Mouse (Mus musculus) midbrain, embryonic 14.5 days (tissue): ENCODE data around the gene Ccl17. TPM values are rescaled to one million over a fixed set of nuclear protein-coding genes. Genes with fewer than 3 reads are reported as not detected.

Experiments used
- ATAC-seq: fragments of 200-750 bp; cut with Nextera tagmentation; 2 replicates; pipeline ENCODE4 v1.8.0; 2017; ENCODE audit warnings: moderate number of reproducible peaks, moderate library complexity; ENCODE audit not compliant: low FRiP score, low TSS enrichment
- DNase-seq: peaks from one replicate; pipeline ENCODE4 v3.0.0-alpha.2; 2015
- H3K27ac ChIP-seq: fragments of 300-500 bp; sonication (generic); replicated peaks from 2 replicates; pipeline ENCODE4 v1.5.1; 2014; ENCODE audit warnings: mild to moderate bottlenecking, low read depth, low read length, moderate library complexity
- H3K27me3 ChIP-seq: fragments of 300-500 bp; sonication (generic); 2 replicates; pipeline ENCODE4 v1.6.1; 2014; ENCODE audit warnings: low read length, control low read depth, mixed read lengths; ENCODE audit not compliant: control insufficient read depth, insufficient read depth
- H3K36me3 ChIP-seq: fragments of 300-500 bp; sonication (generic); 2 replicates; pipeline ENCODE4 v1.6.1; 2014; ENCODE audit warnings: low read length, control low read depth; ENCODE audit not compliant: control insufficient read depth, insufficient read depth
- H3K4me1 ChIP-seq: fragments of 300-500 bp; sonication (generic); 2 replicates; pipeline ENCODE4 v1.6.1; 2014; ENCODE audit warnings: mild to moderate bottlenecking, antibody characterized with exemption, low read length, control low read depth; ENCODE audit not compliant: control insufficient read depth, insufficient read depth
- H3K4me2 ChIP-seq: fragments of 300-500 bp; sonication (generic); 2 replicates; pipeline ENCODE4 v1.6.1; 2014; ENCODE audit warnings: mild to moderate bottlenecking, low read length, moderate library complexity
- H3K4me3 ChIP-seq: fragments of 300-500 bp; sonication (generic); replicated peaks from 2 replicates; pipeline ENCODE4 v1.5.1; 2014; ENCODE audit warnings: low read depth, low read length
- H3K9ac ChIP-seq: fragments of 300-500 bp; sonication (generic); replicated peaks from 2 replicates; pipeline ENCODE4 v1.6.1; 2014; ENCODE audit warnings: mild to moderate bottlenecking, low read length, moderate library complexity
- H3K9me3 ChIP-seq: fragments of 300-500 bp; sonication (generic); 2 replicates; pipeline ENCODE4 v1.6.1; 2016; ENCODE audit warnings: low read length, control low read depth, mixed read lengths; ENCODE audit not compliant: control insufficient read depth
- WGBS: fragments of 180-500 bp; shearing (Covaris S2); extraction: QIAGEN DNeasy Blood & Tissue Kit; methylation state at CpG from one replicate; pipeline ENCODE4 v1.1.7; 2014; 5-methylcytosine and 5-hydroxymethylcytosine counted together
- polyA plus RNA-seq: library from polyadenylated mRNA; unstranded; fragments of >200 nt; fragmentation: Nextera tagmentation; extraction: Ambion mirVana; gene quantifications from 2 replicates; pipeline ENCODE4 v1.2.1, GENCODE M21; 2014

The Ccl17 gene
- polyA plus RNA-seq, 1 experiment from 2014 or later: not detected

DNA sequence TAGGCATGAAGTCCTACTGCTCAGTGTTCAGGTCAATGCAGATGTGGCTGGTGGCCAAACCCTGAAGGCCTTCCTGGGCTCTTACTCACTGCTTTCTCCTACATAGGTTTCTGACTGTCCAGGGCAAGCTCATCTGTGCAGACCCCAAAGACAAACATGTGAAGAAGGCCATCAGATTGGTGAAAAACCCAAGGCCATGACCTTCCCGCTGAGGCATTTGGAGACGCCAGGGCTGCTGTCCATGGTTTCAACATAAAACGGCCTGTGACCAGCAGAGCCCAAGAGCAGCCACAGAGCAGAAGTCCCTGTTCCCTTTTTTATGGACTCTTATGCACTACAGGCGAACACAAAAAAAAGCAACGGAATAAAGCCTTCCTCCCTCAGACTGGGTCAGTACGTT lies 1.4 kb downstream of the Ccl17 start:
- Histone ChIP-seq H3K27me3 (no peaks in the 10 kb centered on the region), H3K9ac (no peak overlapping the region), H3K4me1 (no peaks in the 10 kb centered on the region), H3K4me2 (no peak overlapping the region), H3K9me3 (no peaks in the 10 kb centered on the region), H3K27ac (no peak overlapping the region), H3K4me3 (no peak overlapping the region), H3K36me3 (no peaks in the 10 kb centered on the region)
- ATAC-seq (no peak), DNase-seq (no peak)
- WGBS: 75% methylated on average over 6 of the region's 6 CpGs

GRCm38 (mm10) chr8:94812645-94813098 lies 2.4 kb downstream of the Ccl17 start:
- Histone ChIP-seq H3K9me3 (no peaks in the 10 kb centered on the region), H3K4me1 (no peaks in the 10 kb centered on the region), H3K9ac (peak overlapping the region; percentile 35; the same call in 1 of the 2 replicates), H3K36me3 (no peaks in the 10 kb centered on the region), H3K4me3 (peak overlapping the region; percentile 1; the same call in 1 of the 2 replicates), H3K27me3 (no peaks in the 10 kb centered on the region), H3K27ac (peak overlapping the region; percentile 63), H3K4me2 (peak overlapping the region; percentile 42)
- 28% methylated on average over 6 of the region's 6 CpGs for WGBS
- peak; percentile 66 for ATAC-seq
- DNase-seq: peak; percentile 97

GRCm38 (mm10) chr8:94814556-94814955 lies 4.3 kb downstream of the Ccl17 start:
- Histone ChIP-seq H3K36me3 (no peaks in the 10 kb centered on the region), H3K9ac (no peak overlapping the region), H3K9me3 (no peaks in the 10 kb centered on the region), H3K27ac (no peak overlapping the region), H3K4me3 (no peak overlapping the region), H3K4me2 (no peak overlapping the region), H3K27me3 (no peaks in the 10 kb centered on the region), H3K4me1 (no peaks in the 10 kb centered on the region)
- ATAC-seq: no peak
- DNase-seq: peak; percentile 48
- WGBS: 0% methylated on average over 1 of the region's 1 CpGs

DNA sequence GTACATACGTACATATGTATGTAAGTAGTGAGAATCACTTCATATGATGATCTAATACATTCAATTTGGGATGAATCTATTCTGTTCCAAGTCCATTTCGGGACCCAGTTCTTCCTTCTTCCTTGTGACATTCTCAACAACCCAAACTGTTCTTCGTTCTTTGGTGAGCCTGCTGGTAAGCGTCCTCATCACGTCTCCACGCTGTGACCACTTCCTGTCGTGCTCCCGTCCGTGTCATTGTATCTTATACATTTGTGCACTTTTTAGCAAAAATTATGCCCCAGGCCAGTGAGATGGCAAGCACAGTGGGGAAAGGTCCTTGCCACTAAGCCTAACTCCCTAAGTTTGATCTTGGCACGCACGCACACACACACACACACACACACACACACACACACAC lies 7.7 kb downstream of the Ccl17 start:
- no peak overlapping the region for H3K4me3 ChIP-seq
- H3K9me3 ChIP-seq: no peaks in the 10 kb centered on the region
- H3K4me1 ChIP-seq: no peaks in the 10 kb centered on the region
- WGBS: 94% methylated on average over 11 of the region's 11 CpGs
- H3K4me2 ChIP-seq: no peak overlapping the region
- ATAC-seq: no peak
- no peak overlapping the region for H3K27ac ChIP-seq
- peaks cover 27% of the 10 kb centered on the region for H3K36me3 ChIP-seq
- DNase-seq: no peak
- no peaks in the 10 kb centered on the region for H3K27me3 ChIP-seq
- no peak overlapping the region for H3K9ac ChIP-seq

GRCm38 (mm10) chr8:94819671-94820179 lies 9.5 kb downstream of the Ccl17 start:
- H3K27ac ChIP-seq: no peak overlapping the region
- no peak for DNase-seq
- 86% methylated on average over 6 of the region's 6 CpGs for WGBS

GRCm38 (mm10) chr8:94820553-94820952 lies 10.3 kb downstream of the Ccl17 start:
- Histone ChIP-seq H3K9ac (no peak overlapping the region), H3K36me3 (peaks cover 50% of the 10 kb centered on the region)

More at GRCm38 (mm10) chr8:94819671-94820179, 9.5 kb downstream of the Ccl17 start:
- Histone ChIP-seq H3K27me3 (no peaks in the 10 kb centered on the region), H3K9ac (no peak overlapping the region), H3K4me3 (no peak overlapping the region), H3K4me2 (no peak overlapping the region), H3K36me3 (peaks cover 43% of the 10 kb centered on the region), H3K9me3 (no peaks in the 10 kb centered on the region), H3K4me1 (no peaks in the 10 kb centered on the region)
- no peak for ATAC-seq

DNA sequence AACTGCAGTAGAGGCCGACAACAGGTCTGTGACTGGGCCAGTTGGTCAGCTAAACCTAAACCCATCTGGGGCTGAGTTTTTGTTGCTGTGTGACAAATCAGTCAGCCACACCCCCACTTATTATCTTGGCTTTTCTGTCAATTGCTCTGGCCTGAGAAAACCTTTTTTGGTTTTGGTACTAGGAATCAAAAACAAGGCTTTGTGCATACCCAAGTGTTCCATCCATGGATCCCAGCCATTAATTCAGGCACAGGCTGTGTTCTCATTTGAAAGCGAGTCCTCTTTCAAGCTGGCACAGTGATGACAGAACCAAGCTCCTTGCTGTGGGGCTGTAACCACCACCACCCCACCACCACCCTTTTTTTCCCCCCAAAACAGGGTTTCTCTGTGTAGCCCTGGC lies 11.1 kb downstream of the Ccl17 start:
- DNase-seq: no peak
- no peak overlapping the region for H3K4me2 ChIP-seq
- H3K27ac ChIP-seq: no peak overlapping the region
- no peaks in the 10 kb centered on the region for H3K9me3 ChIP-seq
- no peaks in the 10 kb centered on the region for H3K4me1 ChIP-seq
- H3K4me3 ChIP-seq: no peak overlapping the region
- no peak overlapping the region for H3K9ac ChIP-seq
- H3K36me3 ChIP-seq: peaks cover 56% of the 10 kb centered on the region
- 78% methylated on average over 2 of the region's 2 CpGs for WGBS
- ATAC-seq: no peak
- H3K27me3 ChIP-seq: no peaks in the 10 kb centered on the region

More at GRCm38 (mm10) chr8:94820553-94820952, 10.3 kb downstream of the Ccl17 start:
- H3K4me3 ChIP-seq: no peak overlapping the region
- H3K27me3 ChIP-seq: no peaks in the 10 kb centered on the region
- no peak for ATAC-seq
- H3K4me1 ChIP-seq: no peaks in the 10 kb centered on the region
- DNase-seq: no peak
- no peak overlapping the region for H3K27ac ChIP-seq
- H3K9me3 ChIP-seq: no peaks in the 10 kb centered on the region
- WGBS: 93% methylated on average over 7 of the region's 7 CpGs
- no peak overlapping the region for H3K4me2 ChIP-seq

DNA sequence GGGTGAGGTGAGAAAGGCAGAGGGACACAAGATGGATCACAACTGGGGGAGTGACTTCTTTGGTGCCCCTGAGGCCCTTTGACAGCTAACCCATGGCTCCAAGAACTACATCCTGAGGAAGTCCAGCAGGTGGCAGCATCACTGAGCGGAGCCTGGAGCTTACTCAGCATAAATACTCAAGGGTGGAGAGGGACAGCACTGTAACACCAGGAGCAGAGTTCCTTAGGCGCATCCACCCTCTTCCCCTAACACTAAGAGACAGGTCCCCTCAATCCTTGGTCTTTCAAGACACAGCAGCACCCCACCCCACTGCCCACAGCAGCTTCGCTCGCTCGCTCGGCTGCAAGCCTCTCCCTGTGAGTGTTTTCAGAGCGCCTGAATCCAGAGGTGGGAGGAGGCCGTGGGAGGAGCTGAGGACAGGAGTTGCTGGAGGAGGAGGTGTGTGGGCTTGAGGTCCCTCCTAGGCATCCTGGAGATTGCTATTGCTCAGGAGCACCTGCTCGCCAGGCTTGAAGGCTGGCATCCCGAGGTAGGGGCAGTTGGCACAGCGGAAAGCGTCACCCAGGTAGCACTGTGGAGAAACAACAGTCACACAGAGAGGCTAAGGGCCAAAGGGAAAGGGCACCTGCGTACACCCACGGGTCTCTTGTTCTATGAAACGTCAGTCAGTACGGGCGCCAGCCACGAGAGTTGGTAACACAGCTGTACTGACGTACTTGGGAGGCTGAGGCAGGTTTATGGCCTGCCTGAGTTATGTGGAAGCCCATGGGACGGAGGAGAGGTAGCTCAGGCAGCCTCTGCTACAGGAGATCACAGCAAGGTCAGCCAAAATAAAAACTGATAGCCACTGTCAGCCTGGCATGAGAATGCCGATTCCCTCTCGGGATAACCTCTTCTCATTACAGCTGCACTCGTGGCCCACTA lies 12.6 kb downstream of the Ccl17 start:
- WGBS: 80% methylated on average over 23 of the region's 23 CpGs
- H3K4me1 ChIP-seq: no peaks in the 10 kb centered on the region
- ATAC-seq (no peak), DNase-seq (peak; percentile 79)
- H3K4me2 ChIP-seq: no peak overlapping the region
- no peak overlapping the region for H3K9ac ChIP-seq
- no peaks in the 10 kb centered on the region for H3K9me3 ChIP-seq
- no peak overlapping the region for H3K4me3 ChIP-seq
- peaks cover 68% of the 10 kb centered on the region for H3K36me3 ChIP-seq
- no peaks in the 10 kb centered on the region for H3K27me3 ChIP-seq
- no peak overlapping the region for H3K27ac ChIP-seq
